Mouse (Mus musculus): ENCODE results near the gene Coasy.

The Coasy gene

DNA sequence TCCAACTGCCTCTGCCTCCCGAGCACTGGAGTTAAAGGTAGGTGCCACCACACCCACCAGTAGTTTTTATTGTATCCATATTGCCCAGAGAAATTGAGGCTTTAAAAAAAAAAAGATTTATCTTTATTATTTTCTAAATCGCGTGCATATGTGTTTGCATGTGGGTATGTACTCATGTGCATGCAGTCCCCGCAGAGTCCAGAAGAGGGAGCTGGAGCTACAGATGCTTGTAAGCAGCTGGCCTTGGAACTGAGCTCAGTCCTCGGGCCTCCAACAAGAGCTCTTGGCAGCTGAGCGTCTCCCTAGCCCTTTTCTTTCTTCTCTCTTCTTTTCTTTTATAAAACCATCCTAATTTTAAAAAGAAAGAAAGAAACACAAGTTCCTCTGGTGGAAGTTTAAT is 49.3 kb downstream of the Coasy start:
- DNase-seq (ENCODE audit: low spot score), result no peak

DNA sequence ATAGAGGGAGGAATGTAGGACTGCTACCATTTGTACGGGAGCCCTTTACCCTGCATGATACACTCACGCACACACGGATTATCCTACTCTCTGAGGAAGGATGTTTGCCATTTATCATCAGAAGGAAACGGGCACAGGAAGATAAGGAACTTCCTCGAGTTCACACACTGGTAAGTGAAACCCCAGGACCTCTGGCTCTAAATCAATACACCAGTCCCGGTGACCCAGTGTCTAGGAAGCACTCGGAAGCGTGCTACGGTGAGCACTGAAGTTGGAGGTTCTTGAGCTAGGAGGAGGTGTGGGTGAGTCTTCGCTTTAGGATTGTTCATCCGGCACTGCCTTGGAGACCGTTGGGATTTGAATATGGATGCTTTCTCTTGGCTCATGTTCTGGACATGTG is 50.7 kb downstream of the Coasy start:
- DNase-seq (ENCODE audit: low spot score), result no peak

DNA sequence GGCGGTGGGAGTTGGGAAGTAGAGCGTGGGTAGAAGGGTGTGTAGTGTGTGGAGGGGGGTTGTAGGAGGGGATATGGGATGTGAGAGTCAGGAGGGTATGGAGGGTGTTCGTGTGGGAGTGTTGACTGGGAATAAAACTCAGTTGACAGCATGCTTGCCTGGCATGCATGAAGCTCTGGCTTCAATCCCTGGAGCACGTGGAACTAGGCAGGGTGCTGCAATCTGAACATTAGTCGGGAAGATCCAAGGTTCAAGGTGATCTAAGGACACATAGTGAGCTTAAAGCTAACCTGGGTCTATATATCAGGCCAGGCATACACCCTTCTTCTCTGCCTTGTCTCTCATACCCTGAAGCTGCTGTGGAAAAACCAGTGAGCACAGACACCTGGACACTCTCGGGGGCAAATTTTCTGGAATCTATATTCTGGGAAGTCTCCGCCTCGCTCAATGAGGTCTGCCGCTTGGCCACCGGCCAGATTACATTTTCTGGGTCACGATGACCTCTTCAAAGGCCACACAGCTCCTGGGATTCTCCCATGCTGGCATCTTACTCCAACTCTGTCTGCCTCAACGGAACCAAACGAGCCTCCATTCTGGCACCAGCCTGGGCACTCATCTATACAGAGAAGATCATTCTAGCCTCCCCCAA is 52.0 kb downstream of the Coasy start:
- DNase-seq (ENCODE audit: low spot score), result no peak

Measured in yolk sac, embryonic 10.5 days (tissue).